Mouse (Mus musculus) adrenal gland, adult 2 months (tissue): ENCODE data around the gene Mrpl49. TPM values are rescaled to one million over a fixed set of nuclear protein-coding genes. Genes with fewer than 3 reads are reported as not detected.

Source experiments
- DNase-seq: peaks from one replicate; pipeline ENCODE4 v3.0.0; 2021
- microRNA-seq, 2 experiments: library from miRNA; unstranded; fragments of <30 nt; microRNA quantifications; one replicate each; pipeline ENCODE4 v1.2.0; 2021
- polyA plus RNA-seq: library from polyadenylated mRNA; depleted of rRNA; stranded (reverse); fragments of >200 nt; gene quantifications from 2 replicates; pipeline ENCODE4 v1.2.3, GENCODE M21; 2012; rRNA removed
- total RNA-seq, 2 experiments: library from RNA; stranded (reverse); gene quantifications; 2 replicates each; pipeline ENCODE4 v1.2.3; 2021

Gene Mrpl49
- total and polyA plus RNA-seq, 3 experiments: 17.0 to 67.5 (median 64.8) TPM

DNA sequence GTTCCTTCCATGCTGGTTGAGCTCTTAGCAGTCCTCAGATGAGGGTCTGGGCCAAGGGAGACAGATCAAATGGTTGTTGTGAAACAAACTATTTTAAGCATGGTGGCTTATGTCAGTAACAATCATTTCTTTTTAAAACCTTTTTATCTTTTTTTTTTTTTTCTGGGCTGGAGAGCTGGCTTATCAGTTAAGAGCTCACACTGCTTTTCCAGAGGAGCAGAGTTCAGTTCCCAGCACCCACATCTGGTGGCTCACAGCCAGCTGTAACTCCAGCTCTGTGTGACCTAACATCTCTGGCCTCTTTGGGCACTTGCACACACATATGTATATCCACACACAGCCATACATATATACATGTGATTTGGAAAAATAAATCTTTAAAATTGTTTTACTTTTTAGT is 19.9 kb downstream of the Mrpl49 start:
- no peak for DNase-seq

DNA sequence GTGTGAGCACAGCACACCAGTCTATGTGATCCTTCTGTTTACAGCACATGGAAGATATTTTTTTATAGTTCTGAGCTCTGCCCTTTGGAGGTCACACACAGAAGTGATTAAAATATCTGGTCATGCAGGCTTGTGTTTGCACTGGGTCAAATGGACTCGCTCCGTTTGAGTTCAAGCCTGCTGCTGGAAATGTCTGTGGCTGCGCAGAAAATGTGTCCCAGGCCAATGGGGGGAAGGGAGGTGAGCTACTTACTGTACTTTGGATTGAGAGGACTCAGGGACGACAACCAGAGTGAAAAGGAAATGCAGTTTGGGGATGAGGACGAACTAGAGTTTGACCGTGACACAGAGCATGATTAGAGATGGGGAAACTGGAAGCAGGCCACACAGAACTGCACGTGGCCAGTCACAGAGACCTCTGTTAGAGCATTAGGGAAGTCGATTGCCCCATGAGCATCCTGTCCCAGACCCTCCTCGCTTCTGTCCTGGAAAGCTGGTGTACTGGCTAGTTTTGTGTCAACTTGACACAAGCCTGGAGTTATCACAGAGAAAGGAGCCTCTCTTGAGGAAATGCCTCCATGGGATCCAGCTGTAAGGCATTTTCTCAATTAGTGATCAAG is 21.5 kb downstream of the Mrpl49 start:
- DNase-seq: no peak

DNA sequence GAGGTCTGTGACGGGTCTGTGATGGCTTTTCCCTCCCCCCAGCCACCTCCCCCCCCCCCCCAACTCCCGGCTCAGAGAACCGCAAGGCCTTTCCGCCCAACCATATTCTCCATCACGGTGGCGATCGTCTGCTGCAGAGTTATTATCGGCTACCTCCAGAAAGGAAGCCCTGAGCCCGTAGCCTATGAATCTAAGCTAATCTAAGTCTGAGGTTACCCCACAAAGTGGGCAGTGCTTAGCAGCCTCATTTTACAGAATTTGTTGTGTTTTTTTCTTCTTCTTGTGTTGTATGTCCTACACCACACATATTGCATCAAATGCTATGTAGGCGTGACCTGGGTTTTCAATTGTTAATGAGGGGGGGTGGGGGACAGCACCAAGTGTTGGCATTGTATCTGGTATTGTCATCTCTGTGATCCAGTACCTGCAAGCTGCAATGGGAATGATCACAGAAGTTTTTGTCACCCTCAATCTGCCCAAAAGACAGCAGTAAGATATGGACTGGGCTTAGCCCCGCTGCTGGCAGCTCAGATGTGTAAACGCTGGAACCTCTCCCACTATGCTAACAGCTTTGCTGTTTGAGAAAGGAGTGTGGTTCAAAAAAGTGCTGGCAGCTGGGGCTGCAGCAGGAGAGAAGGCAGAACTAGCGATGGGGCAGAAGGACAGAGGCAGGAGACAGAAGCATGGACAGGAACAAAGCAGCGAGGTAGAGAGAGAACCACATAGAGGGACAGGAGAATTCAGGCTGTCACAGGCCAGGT is 26.9 kb downstream of the Mrpl49 start:
- no peak for DNase-seq

DNA sequence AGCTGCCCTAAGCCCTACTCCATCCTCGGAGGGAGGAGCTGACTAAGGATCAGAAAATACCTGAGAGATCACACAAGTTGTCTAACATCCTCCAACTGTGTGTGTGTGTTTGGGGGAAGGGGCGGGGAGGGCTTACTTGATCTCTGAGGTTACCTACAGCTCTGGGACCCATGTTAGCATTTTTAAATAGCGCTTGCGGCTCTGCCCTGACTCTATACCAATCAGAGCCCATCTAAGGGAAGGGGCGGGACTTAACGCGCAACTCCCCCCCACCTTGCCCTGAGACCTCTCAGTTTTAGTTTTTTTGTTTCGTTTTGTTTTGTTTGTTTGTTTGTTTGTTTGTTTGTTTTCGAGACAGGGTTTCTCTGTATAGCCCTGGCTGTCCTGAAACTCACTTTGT is 28.2 kb downstream of the Mrpl49 start:
- no peak for DNase-seq

DNA sequence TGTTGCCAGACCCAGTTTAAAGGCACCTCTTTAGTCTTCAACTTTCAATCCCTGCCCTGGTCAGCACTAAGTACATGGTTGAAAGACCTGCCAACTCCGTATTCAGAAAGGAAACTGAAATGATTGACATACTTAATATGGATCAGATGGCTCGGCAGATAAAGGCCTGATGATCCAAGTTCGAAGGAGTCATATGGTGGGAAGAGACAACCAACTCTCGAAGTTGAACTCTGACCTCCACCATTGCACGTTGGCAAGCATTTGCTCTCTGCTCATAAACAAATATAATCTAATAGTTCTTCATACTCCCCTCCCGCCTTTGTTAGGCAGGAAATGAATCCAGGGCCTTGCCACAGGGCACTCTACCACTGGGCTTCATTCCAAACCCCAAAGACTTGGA is 28.6 kb downstream of the Mrpl49 start:
- no peak for DNase-seq

DNA sequence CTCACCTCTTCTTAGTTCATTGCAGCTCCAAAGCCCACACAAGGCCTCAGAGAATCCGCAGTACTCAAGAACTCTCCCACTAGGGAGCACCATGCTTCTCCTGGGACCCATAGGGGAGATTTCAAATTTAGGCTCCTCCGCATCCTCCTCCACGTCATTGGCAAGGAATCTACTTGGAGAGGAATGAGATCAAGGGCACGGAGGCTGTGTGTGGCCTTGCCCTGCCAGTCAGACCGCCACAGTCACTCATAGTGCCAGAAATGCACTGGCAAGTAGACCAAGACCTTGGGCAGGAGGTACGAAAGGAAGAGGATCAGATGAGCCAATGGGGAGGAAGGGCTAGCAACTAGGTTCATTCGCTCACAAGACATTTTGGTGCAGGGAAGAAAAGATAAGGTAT is 33.7 kb downstream of the Mrpl49 start:
- peak; percentile 88 for DNase-seq

DNA sequence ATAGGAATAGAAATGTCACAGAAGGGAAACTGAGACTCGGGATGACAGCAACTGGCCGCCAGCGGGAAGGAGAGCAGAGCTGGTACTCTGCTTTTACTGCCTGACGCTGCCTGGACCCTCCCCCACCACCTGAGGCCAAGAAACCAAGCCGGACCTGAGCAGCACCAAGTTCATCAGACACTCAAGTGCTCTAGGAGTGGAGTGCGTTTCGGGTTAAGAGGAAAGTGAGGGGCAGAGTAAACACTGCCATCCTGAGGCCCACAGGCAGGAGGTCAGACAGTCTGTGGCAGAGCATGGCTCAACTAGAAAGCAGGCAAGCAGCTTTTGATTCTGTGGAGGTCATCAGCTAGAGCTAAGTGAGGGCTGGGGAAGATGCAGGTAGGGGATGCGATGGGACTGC is 34.5 kb downstream of the Mrpl49 start:
- no peak for DNase-seq

DNA sequence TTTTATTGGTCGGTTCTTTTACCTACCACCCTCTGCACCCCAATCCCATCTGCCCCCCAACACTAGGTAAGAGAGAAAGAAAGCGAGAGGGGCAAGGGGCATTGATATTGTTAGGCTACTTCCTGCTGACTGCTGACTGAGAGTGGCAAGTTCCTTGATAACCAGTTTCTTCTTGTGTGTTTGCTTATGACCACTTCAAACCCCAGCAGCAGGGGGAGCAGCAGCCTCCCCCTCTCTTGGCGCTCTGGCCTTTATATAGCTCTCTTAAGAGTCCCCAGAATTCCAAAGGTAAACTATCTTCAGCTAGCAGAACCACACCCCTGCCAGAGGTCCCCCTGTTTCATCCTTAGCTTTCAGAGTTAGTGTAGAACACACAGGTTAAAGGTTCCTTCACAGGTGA is 37.3 kb downstream of the Mrpl49 start:
- DNase-seq: no peak

DNA sequence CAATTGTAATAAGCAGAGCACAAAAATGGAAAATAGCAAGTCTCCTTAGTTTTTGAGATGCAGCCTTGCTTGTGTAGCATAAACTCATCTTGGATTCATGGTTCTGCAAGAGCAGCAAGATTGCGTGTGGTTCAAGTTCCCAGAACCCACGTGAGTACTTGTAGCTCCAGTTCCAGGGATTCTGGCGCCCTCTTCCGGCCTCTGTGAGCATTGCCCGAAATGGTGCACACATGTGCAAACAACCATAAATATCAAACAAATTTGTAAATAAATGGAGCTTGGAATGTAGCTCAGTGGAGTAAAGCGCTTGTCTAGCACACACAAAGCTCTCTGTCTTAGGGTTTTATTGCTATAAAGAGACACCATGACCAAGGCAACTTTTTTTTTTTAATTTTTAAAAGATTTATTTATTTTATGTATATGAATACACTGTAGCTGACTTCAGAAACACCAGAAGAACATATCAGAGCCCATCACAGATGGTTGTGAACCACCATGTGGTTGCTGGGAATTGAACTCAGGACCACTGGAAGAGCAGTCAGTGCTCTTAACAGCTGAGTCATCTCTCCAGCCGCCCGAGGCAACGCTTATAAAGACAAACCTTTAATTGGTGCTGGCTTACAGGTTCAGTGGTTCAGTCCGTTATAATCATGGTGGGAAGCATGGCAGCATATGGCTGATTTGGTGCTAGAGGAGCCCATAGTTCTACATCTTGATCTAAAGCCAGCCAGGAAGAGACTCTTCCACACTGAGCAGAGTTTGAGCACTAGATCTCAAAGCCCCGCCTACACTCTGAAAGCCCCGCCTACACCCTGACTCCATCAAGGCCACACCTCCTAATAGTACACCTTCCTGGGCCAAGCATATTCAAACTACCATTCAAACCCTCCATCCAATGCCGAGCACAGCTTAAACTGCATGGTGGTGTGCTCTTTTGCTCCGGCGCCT is 39.2 kb downstream of the Mrpl49 start:
- DNase-seq: peak; percentile 86

DNA sequence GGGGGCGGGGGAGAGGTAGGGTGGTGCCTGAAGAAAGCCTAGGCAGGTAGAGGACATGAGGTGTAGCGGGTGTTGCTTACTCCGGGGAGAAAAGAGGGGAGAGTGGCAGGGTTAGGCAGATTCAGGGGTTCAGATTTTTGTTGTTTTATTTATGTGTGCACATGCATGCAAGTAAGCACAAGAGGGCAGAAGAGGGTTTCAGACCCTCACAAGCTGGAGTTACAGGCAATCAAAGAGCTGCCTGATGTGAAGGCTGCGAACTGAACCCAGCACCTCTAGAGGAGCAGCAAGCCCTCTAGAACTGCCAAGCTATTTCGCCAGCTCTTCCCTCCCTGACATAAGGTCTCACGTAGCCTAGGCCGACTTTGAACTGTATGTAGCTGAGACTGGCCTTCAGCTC is 41.1 kb downstream of the Mrpl49 start:
- no peak for DNase-seq

DNA sequence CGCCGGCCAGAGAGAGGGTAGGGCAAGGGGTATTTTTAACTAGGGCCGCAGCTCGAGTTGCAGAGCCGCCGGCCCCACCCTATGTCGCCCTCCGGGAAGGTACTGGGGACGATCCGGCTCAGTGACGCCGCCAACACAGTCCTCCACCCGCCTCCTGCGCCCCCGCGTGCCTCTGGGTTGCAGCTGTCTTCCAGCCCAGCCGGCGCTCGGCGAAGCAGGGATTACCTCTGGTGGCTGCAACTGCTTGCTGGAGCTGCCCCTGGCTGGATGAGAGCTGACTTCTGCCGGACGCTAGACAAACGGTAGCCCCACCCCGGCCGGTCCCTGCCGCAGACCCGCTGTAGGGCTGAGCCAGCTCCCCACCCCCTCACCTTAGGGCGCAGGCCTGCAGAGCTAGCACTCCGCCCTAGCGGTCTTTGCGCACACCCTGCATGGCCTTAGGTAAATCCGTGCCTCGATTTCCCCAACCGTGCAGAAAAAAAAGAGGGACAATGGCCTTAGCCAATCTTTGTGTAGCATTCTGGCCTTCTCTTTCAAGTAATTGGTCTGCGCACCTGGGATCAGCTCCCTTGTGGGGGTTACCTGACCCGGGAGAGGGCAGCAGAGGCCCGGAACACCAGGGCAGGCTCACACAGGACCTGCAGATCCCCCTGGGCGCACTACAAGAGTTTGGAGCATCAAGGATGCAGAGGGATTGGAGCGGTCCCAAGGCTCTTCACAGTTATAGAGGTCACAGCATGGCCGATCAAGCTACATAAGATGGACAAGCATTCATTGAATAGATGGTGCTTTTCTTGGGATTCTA is 41.9 kb downstream of the Mrpl49 start, which contains the start of gene Capn1:
TSS of gene Capn1 (minus strand) at position 387 of the 805 bp plus-strand sequence.
- peak; percentile 86 for DNase-seq

DNA sequence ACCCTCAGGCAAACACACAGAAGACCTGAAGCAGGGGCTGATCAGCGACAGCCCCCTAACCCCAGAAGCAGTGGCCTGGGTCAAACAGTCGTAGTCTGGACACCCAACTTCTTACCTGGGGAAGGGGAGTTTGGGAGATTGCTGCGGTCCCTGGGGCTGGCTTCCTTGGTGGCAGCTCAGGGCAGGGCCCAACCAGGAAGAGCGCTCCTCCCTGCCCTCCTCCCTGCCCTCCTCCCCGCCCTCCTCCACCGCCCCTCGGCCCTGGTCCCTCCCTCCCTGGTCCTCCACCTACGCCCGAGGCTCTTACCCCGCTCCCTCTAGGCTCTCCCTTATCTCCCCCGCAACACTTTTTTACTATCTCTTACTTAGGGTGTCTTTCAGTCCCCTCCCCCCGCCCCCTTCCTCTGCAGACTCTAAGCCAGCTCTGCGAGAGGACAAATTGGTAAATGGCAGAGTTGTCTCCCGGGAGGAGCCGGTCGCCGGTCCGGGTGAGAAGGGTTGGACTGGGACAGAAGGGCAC is 42.5 kb downstream of the Mrpl49 start:
- DNase-seq: peak; percentile 78

DNA sequence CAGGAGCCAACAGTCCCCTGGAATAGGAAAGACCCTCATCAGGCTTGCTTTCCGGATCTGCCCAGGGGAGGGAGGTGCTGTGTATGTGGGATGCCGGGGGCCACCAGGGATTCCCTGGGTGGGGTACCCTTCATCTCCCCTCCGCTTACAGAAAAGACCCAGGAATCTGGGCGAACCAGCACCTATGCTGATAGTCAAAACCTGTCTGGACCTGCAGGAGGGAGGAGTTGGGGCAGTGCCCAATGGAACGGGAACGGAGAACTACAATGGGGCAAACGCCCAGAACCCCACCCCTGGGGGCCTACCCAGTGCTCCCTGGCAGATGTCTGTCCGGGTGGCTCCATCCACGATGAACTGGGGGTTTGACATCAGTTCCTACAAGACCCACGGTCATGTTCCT is 43.9 kb downstream of the Mrpl49 start:
- no peak for DNase-seq

DNA sequence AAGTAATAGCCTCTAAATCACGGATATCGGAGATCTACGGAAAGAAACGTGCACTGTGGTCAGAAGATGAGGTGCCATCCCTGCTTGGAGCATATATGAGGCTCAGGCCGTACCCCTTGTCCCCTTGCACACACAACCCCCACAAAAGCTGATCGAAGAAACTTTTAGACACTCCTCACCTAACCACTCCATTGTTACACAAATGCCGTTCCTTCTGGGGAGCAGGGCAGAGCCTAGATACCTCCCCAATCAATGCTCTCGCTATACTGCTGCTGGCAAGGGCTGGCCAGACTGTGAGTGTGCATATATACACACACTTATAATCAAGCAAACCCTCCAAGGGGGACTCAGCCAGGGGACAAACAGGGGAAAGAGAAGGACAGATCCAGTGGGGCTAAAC is 48.4 kb downstream of the Mrpl49 start:
- DNase-seq: no peak

DNA sequence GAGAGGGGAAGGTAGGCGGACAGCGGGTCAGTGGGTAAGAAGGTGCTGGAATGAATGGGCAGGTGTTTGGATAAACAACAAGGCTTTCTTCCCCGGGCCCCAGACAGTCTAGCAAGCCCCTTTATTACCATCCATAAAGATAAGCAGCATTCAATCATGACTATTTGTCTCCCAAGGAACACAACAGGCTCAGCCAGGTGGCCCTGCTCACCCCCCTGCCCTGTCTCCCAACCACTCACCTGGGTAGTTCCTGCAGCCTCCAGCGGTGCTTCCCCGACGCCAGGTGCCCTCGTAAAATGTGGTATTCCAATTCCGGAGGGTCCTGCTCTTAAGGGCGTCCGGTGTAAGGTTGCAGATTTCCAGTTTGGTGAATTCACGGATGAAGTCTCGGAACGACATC is 50.6 kb downstream of the Mrpl49 start:
- no peak for DNase-seq

DNA sequence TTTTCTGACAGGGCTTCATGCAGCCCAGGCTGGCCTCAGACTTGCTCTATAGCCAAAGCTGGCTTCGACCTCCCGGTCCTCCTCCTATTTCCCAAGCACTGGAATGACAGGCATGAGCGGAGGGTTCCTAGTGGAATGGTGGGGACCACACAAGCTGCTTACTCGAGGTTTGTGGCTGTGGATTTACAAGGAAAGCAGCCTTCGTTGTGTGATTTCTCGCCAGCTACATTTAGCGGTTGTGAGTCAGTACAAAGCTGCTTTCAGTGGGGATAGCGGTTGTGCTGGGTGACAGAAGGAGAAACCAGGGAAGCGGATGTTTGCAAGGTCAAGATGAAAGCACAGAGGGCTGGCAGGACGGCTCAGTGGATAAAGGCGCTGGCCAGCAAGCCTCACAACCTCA is 52.0 kb downstream of the Mrpl49 start:
- peak; percentile 25 for DNase-seq

Small RNA genes lying within 50 kb of the gene (microRNA-seq; reads per million reads assigned to microRNA genes)
- 0.88 to 2.5 reads per million in 2 experiments for gene Mir6988

Other genes starting within 250 kb of the Mrpl49 start
- 10 to 100 TPM; 41.2 to 51.4 TPM for gene Frmd8, start 182.5 kb downstream of the Mrpl49 start, total RNA-seq
- 27.8 and 36.4 TPM in 2 replicates for gene Frmd8, start 182.5 kb downstream of the Mrpl49 start, polyA plus RNA-seq
- 10 to 100 TPM; 15.5 to 36.2 TPM for gene Slc25a45, start 180.0 kb downstream of the Mrpl49 start, total RNA-seq
- gene Slc25a45, start 180.0 kb downstream of the Mrpl49 start, polyA plus RNA-seq: 42.4 and 44.6 TPM in 2 replicates
- gene Tigd3, start 163.6 kb downstream of the Mrpl49 start, total RNA-seq: 1 to 10 TPM; 1.0 to 1.1 TPM
- 0.48 and 0.53 TPM in 2 replicates for gene Tigd3, start 163.6 kb downstream of the Mrpl49 start, polyA plus RNA-seq
- gene Dpf2, start 144.8 kb downstream of the Mrpl49 start, total RNA-seq: 100 to 1,000 TPM in 1 of 2 experiments, 10 to 100 TPM in 1; 90.6 to 125 TPM
- gene Dpf2, start 144.8 kb downstream of the Mrpl49 start, polyA plus RNA-seq: 51.7 and 56.3 TPM in 2 replicates
- 1 to 10 TPM; 5.5 to 8.0 TPM for gene Cdc42ep2, start 133.0 kb downstream of the Mrpl49 start, total RNA-seq
- gene Cdc42ep2, start 133.0 kb downstream of the Mrpl49 start, polyA plus RNA-seq: 5.6 and 5.9 TPM in 2 replicates
- gene Pola2, start 93.6 kb downstream of the Mrpl49 start, total RNA-seq: 10 to 100 TPM; 15.9 to 20.4 TPM
- gene Pola2, start 93.6 kb downstream of the Mrpl49 start, polyA plus RNA-seq: 36.0 and 41.0 TPM in 2 replicates
- gene Slc22a20, start 71.6 kb downstream of the Mrpl49 start, total RNA-seq: not detected
- not detected in 2 replicates for gene Slc22a20, start 71.6 kb downstream of the Mrpl49 start, polyA plus RNA-seq
- 10 to 100 TPM; 34.9 to 42.1 TPM for gene Capn1, start 41.9 kb downstream of the Mrpl49 start, total RNA-seq
- gene Capn1, start 41.9 kb downstream of the Mrpl49 start, polyA plus RNA-seq: 34.8 and 37.9 TPM in 2 replicates
- 10 to 100 TPM; 54.1 to 71.3 TPM for gene Syvn1, start 11.2 kb downstream of the Mrpl49 start, total RNA-seq
- 87.3 and 114 TPM in 2 replicates for gene Syvn1, start 11.2 kb downstream of the Mrpl49 start, polyA plus RNA-seq
- 1,000 to 10,000 TPM; 1,141 to 1,229 TPM for gene Fau, start 59 bp upstream of the Mrpl49 start, total RNA-seq
- gene Fau, start 59 bp upstream of the Mrpl49 start, polyA plus RNA-seq: 984 and 1,350 TPM in 2 replicates
- gene Znhit2, start 3.4 kb upstream of the Mrpl49 start, total RNA-seq: 10 to 100 TPM; 24.7 to 37.5 TPM
- 134 and 152 TPM in 2 replicates for gene Znhit2, start 3.4 kb upstream of the Mrpl49 start, polyA plus RNA-seq
- 10 to 100 TPM; 22.0 to 48.3 TPM for gene Tm7sf2, start 10.6 kb upstream of the Mrpl49 start, total RNA-seq
- 91.9 and 126 TPM in 2 replicates for gene Tm7sf2, start 10.6 kb upstream of the Mrpl49 start, polyA plus RNA-seq
- gene Vps51, start 19.4 kb upstream of the Mrpl49 start, total RNA-seq: 10 to 100 TPM; 57.1 to 60.0 TPM
- 64.4 and 66.3 TPM in 2 replicates for gene Vps51, start 19.4 kb upstream of the Mrpl49 start, polyA plus RNA-seq
- gene Tmem262, start 22.2 kb upstream of the Mrpl49 start, total RNA-seq: not detected
- gene Tmem262, start 22.2 kb upstream of the Mrpl49 start, polyA plus RNA-seq: 1.0 TPM in 1 of 2 replicates, not detected in the other
- gene Gm28374, start 24.5 kb upstream of the Mrpl49 start, total RNA-seq: not detected
- gene Gm28374, start 24.5 kb upstream of the Mrpl49 start, polyA plus RNA-seq: 0.38 and 0.64 TPM in 2 replicates
- gene Zfpl1, start 27.2 kb upstream of the Mrpl49 start, total RNA-seq: 10 to 100 TPM; 38.9 to 43.5 TPM
- 91.2 and 122 TPM in 2 replicates for gene Zfpl1, start 27.2 kb upstream of the Mrpl49 start, polyA plus RNA-seq
- under 1 TPM; 0.73 to 0.98 TPM for gene Cdca5, start 27.2 kb upstream of the Mrpl49 start, total RNA-seq
- gene Cdca5, start 27.2 kb upstream of the Mrpl49 start, polyA plus RNA-seq: 0.32 and 0.80 TPM in 2 replicates
- gene AC131692.1, start 36.6 kb upstream of the Mrpl49 start, total RNA-seq: not detected
- gene AC131692.1, start 36.6 kb upstream of the Mrpl49 start, polyA plus RNA-seq: not detected in 2 replicates
- not detected for gene Naaladl1, start 48.0 kb upstream of the Mrpl49 start, total RNA-seq
- gene Naaladl1, start 48.0 kb upstream of the Mrpl49 start, polyA plus RNA-seq: 0.09 and 0.13 TPM in 2 replicates
- gene Sac3d1, start 60.9 kb upstream of the Mrpl49 start, total RNA-seq: 10 to 100 TPM; 15.7 to 16.5 TPM
- gene Sac3d1, start 60.9 kb upstream of the Mrpl49 start, polyA plus RNA-seq: 92.6 and 97.2 TPM in 2 replicates
- gene Snx15, start 70.5 kb upstream of the Mrpl49 start, total RNA-seq: 10 to 100 TPM; 27.0 to 28.2 TPM
- 76.8 and 81.1 TPM in 2 replicates for gene Snx15, start 70.5 kb upstream of the Mrpl49 start, polyA plus RNA-seq
- gene Batf2, start 83.2 kb upstream of the Mrpl49 start, total RNA-seq: 1 to 10 TPM; 1.8 to 2.6 TPM
- 5.0 and 6.6 TPM in 2 replicates for gene Batf2, start 83.2 kb upstream of the Mrpl49 start, polyA plus RNA-seq
- 10 to 100 TPM; 84.1 to 96.5 TPM for gene Arl2, start 83.8 kb upstream of the Mrpl49 start, total RNA-seq
- gene Arl2, start 83.8 kb upstream of the Mrpl49 start, polyA plus RNA-seq: 313 and 329 TPM in 2 replicates
- gene Majin, start 126.6 kb upstream of the Mrpl49 start, total RNA-seq: 1 to 10 TPM; 2.4 to 4.1 TPM
- gene Majin, start 126.6 kb upstream of the Mrpl49 start, polyA plus RNA-seq: 0.56 and 0.72 TPM in 2 replicates
- gene Gpha2, start 168.6 kb upstream of the Mrpl49 start, total RNA-seq: 10 to 100 TPM; 18.7 to 23.7 TPM
- gene Gpha2, start 168.6 kb upstream of the Mrpl49 start, polyA plus RNA-seq: 237 and 302 TPM in 2 replicates
- gene Ppp2r5b, start 178.1 kb upstream of the Mrpl49 start, total RNA-seq: 100 to 1,000 TPM in 1 of 2 experiments, 10 to 100 TPM in 1; 87.1 to 123 TPM
- 247 and 266 TPM in 2 replicates for gene Ppp2r5b, start 178.1 kb upstream of the Mrpl49 start, polyA plus RNA-seq
- 10 to 100 TPM; 31.0 to 36.0 TPM for gene Atg2a, start 183.9 kb upstream of the Mrpl49 start, total RNA-seq
- gene Atg2a, start 183.9 kb upstream of the Mrpl49 start, polyA plus RNA-seq: 105 and 108 TPM in 2 replicates
- 100 to 1,000 TPM; 129 to 133 TPM for gene Ehd1, start 218.9 kb upstream of the Mrpl49 start, total RNA-seq
- 470 and 474 TPM in 2 replicates for gene Ehd1, start 218.9 kb upstream of the Mrpl49 start, polyA plus RNA-seq
- 10 to 100 TPM; 14.4 to 24.6 TPM for gene Cdc42bpg, start 248.7 kb upstream of the Mrpl49 start, total RNA-seq
- gene Cdc42bpg, start 248.7 kb upstream of the Mrpl49 start, polyA plus RNA-seq: 23.7 and 26.6 TPM in 2 replicates